Mouse (Mus musculus) heart, adult 8-10 months (tissue): Measurements from ENCODE around the gene Sh3rf1. TPM values are rescaled to one million over a fixed set of nuclear protein-coding genes. Genes with fewer than 3 reads are reported as not detected.
A peak's percentile ranks its signal among the peaks of the same experiment; 100 is the strongest.
"Not testable (repeated sequence)": the region's sequence is repeated elsewhere in the genome, so short reads cannot be mapped to it uniquely, and the experiment has no call there.

Source experiments
- DNase-seq: peaks from one replicate; pipeline ENCODE4 v3.0.0; 2022; ENCODE audit warnings: low spot score
- total RNA-seq, 4 experiments: library from RNA; stranded (reverse); gene quantifications; 2 replicates each; pipeline ENCODE4 v1.2.4; 2022

The Sh3rf1 gene
- total RNA-seq, 4 experiments from 2014 or later, result 4.7 to 6.4 (median 5.5) TPM

DNA sequence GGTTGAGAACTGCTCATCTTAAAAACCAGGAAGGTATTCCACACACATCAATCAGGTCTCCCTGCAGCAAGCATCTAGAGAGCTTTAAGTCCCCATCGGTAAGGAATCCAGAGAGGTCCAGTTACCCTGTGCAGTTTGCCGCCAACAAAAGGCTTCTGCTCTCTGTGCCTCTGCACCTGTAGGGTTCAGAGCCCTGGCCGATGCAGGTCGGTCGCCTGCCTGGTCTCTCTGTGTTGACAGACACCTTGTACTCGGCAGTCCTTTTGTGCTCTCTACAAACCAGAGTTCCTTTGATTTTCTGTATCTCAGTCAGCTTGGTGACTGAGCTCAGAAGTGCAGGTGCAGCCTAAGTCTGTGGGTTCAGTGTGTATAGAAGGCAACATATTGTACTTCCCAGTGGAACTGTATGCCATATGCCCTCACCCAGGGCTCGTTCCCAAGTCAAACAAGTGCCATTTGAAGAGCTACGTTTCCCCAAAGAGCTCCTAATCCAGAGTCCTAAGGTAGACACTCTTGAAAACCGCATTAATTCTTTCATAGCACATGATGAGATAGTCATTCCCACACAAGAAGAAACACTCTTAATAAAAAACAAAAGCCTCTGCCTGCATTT lies 138.7 kb downstream of the Sh3rf1 start:
- DNase-seq, result no peak

DNA sequence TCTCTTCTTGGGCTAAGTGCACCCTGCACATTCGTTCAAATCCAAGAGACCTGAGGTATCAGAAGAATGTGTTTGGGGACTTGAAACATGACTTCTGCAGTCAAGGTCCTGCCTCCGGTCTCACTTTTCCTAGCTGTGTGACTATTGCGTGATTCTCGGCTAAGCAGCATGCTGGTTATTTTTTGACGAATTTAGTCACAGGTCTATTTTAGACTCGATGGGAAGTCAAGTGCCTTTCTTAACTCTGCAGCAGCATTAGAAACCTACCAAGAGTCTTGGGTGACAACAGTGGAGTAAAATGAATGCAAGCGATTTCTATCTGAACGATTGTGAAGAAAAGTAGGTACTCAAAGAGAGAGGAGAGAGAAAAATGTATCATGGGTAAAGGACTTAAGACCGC lies 149.6 kb downstream of the Sh3rf1 start:
- DNase-seq, result no peak

DNA sequence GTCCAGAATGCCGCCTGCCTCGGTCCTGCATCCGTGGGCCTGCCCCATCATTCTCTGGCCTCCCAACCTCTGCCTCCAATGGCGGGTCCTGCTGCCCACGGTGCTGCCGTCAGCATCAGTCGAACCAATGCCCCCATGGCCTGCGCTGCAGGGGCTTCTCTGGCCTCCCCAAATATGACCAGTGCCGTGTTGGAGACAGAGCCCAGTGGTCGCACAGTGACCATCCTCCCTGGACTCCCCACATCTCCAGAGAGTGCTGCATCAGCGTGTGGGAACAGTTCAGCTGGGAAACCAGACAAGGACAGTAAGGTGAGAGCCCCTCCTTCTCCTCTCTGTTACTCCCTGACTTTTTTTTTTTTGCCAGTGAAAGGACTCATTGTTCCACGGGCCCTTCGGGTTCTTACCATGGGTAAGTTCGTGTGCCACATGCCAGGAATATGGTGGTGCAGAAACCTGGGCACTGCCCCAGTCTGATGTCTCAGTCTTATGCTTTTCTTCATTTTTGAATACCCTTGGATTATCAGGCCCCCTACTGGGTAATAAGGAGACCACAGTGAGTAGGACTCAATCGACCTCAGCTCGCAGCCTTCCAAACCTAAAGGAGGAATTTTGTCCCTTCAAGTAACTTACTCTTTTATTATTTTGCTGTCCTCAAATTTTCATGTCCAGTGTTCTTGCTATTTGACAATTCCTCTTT lies 150.5 kb downstream of the Sh3rf1 start:
- DNase-seq, result no peak

DNA sequence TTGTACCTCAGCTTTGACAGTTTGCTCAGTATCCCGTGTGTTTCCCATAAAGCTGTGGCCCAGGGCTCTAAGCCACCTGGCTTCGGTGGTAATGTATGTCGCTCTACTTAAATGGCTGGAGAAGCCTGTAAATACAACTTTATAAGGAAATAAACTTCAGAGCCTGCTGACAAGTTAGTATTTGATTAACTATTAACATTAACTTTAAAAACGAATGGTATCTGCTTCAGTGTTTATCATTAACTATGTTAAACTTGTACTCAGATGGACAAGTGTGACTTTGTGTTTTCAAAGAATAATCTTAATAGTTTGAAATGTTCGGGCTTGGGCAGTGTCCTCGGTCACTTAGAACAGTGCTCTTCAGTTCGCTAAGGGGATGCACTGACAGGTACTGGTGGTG lies 151.5 kb downstream of the Sh3rf1 start:
- DNase-seq, result no peak

DNA sequence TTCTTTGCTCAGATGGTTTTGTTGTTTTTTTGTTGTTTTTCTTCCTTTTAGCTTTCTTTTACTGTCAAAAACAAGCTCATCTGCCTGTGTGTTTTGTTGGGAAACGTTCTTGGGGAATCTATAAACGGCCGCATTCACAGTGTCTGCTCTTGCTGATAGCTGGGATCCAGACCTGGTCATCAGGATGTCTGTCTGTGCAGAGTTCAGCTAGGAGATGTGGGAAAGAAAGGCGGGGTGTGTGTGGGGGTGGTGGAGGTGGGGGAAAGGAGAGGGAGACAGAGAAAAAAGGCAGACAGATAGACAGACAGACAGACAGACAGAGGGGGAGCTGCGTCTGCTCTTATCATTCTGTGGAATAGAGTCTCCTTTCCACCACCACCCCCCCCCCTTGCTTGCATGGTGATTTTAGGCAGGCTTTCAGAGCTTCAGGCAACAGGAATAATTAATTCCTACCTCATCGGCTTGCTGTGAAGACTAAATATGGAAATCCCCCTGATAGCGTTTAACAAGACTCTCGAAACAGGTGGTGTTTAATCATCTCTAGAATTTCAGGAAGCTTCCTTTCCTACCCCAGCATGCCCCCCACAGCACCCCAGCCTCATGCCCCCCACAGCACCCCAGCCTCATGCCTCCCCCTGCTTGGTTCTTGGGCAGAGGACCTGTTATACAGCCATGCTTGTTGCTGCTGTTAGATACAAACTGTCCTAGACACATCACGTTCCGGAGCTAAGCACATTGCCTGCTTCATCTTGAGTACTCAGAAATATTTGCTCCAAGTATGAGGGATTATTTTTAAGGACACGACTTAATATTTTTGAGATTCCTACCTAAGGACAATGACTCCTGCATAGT lies 155.4 kb downstream of the Sh3rf1 start:
- no peak for DNase-seq

DNA sequence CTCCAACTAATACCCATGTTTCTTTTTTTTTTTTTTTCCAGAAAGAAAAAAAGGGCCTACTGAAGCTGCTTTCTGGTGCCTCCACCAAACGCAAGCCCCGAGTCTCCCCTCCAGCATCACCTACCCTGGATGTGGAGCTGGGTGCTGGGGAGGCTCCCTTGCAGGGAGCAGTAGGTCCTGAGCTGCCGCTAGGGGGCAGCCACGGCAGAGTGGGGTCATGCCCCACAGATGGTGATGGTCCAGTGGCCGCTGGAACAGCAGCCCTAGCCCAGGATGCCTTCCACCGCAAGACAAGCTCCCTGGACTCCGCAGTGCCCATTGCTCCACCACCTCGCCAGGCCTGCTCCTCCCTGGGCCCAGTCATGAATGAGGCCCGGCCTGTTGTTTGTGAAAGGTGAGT lies 160.9 kb downstream of the Sh3rf1 start:
- no peak for DNase-seq

DNA sequence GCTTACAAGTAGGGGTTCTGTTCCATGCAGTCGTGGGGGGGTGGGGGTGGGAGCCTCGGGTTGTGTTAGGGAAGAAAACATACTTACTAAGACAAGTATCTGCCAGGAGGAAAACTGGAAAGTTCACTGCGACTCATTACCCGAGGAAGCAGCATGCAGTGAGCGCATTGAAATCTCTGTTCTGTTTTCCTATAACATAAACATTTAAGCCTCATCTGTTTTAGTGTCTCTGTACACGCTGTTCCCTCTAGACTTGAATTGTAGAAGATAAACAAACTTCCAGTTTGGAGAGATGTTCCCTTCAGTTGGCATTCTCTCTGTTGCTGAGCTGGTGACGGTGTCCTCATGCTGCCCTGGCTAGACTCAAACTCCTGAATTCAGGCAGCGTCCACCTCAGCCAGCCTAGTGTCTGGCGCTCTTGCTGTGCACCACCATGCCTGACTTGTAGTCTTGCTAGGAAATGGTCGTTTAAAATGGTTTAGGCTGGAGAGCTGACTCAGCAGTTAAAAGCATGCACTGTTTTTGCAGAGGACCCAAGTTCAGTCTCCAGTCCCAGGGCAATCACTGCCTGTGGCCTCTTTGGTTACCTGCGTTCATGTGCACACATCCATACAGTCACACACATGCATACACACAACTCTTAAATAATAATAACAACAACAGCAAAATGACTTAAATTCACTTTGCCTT lies 162.0 kb downstream of the Sh3rf1 start:
- no peak for DNase-seq

DNA sequence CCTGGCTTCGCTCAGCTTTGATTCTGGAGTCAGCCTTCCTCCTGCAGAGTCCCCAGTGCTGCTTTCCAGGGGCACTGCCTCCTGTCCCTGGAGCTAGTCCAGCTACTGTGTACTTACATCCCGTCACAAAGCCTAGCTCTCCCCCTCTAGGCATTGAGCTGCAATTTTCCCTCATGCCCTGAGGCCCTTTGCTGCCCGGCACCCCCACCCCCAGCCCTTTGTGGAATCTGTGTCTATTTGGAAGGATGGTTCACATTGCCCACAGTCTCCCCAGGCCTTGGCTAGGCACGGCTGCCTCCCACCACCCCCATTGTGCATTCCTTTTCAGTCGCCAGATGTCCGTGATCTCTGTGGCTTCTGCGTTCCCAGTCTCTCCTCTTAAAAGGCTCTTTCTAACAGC lies 163.0 kb downstream of the Sh3rf1 start:
- no peak for DNase-seq

DNA sequence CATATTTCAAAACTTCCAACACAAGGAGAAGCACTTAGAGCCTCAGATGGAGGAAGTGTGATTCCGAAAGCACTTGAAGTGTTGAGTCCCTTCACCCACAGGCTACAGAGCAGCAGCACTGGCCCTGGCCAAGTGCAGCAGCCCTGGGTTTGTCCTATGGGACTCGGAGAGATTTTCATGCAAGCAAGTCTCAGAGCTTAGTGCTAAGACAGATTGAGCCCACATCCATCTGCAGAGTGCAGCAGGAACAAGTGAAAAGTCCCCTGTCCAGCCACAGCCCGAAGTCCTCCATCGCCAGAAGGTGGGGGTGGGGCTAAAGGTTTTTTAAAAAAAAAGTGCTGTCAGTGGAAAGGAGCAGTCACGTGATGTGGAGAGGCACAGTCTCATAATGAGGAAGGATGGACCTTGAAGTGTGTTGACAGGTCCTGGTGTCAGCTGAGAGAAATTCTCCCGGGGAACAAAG lies 163.9 kb downstream of the Sh3rf1 start:
- DNase-seq, result no peak

DNA sequence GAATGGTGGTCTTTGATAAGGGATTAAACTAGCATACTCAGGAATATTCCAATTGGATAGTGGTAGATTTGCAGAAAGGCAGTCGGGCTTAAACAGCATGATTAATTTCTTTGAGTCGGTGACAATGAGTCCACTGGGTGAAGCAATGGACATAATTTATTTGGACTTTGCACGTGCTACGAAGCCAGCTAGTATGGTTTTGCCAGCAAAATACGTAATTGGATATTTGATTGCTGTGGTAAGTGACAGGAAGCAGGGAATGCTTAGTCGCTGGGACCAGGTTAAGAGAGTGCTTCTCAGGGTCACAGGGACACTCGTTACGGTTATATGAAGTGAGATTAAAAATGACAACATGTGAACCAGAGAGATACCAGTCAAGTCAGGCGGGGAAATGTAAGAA lies 164.7 kb downstream of the Sh3rf1 start:
- no peak for DNase-seq

DNA sequence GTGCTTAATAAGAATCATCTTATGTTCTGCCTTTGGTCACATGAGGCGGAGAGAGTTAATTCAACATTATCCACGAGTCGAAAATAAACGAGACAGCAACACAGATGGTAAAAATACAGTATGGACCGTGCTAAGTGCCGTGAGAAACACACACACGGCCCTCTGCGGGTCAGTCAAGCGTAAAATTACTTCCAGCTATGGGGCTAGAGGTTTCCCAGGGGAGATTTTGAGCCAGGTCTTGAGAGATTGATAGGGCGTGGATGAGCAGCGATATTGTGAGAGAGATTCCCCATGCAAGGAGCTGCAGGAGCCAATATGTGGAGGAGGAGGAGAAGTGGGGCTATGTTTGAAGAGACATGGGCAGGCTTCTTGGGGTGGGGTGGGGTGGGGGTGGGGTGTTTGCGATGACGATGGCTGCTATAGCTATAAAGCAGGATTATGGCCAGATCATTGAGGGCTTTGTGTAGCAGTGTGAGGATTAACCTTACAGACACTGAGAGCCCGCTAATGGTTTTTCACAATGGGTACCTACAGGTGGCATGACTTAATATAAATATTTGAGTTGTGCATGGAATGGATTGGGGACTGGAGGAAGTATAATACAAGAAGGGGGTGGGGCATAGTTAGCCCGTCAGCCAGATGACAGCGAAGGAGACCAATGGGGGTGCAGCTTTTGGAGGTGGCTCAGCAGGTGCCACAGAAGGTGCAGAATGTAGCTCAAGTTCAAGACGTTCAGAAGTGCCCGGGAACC lies 166.8 kb downstream of the Sh3rf1 start:
- DNase-seq, result no peak

DNA sequence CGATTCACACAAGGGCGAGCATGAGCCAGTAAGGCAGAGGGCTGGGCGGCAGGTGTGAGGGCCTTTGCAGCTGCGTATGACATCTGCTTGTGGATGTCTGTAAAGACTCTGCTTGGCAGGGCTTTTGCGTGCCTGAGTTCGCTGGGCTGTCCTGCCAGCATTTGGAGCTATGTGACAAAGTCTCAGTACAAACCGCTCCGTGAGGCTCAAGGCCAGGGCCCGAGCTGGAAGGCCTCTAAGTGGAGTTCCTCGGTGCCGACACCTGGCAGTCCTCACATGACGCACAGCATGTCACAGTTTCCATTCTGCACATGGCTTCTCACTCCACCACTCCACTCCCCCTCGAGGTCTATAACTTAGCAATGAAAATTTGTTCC lies 167.4 kb downstream of the Sh3rf1 start:
- peak; percentile 13 for DNase-seq

DNA sequence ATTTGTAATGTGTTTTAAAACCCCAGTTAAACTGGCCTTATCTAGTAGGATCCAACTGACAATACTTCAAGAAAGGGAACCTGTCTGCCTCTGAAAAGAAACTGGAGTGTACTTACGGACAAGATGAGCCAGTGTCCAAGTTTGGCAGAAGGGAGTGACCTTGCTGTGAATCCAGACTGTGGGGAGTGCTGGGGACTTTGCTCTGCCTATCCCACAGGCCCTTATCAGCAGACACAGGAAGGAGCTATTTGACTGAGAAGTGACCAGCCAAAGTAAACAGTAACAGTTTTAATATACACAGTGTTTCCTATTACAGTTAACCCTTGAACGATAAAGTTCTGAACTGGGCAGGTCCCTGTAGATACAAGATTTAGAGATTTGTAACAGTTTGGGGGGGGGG lies 173.5 kb downstream of the Sh3rf1 start:
- DNase-seq, result no peak

DNA sequence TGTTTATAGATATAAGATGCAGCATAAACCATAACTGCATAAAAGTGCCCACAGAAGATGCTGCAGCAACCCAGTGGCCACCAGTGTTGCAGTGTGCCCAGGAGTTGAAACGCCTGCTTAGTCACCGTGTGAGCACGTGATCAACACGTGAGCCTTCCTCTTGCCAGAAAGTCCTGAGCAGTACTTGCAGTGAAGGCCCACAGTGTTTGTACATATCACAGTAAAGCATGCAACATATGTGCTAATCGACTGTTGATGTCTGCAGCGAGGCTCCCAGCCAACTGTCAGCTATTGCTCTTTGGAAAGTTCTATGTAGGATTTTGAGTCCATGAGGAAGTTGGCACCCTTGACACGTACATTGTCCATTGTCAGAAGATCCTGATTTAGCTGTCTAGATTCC lies 174.1 kb downstream of the Sh3rf1 start:
- no peak for DNase-seq

DNA sequence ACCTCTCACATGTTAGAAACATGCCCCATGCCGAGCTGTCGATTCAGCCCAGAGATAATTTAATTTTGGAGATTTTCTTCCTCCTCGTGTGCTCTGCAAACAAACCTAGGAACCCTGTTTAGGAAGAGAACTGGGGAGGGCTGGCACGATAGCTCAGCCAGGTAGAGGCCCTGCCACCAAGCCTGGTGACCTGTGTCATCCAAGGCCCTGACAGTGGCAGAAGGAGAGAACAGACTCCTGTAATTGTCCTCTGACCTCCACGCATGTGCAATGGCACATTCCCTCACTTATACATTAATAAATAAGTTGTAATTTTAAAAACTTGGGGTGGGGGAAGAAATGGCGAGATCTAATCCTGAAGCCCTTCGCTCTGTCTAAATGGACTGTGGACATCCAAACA lies 179.2 kb downstream of the Sh3rf1 start:
- DNase-seq, result no peak

DNA sequence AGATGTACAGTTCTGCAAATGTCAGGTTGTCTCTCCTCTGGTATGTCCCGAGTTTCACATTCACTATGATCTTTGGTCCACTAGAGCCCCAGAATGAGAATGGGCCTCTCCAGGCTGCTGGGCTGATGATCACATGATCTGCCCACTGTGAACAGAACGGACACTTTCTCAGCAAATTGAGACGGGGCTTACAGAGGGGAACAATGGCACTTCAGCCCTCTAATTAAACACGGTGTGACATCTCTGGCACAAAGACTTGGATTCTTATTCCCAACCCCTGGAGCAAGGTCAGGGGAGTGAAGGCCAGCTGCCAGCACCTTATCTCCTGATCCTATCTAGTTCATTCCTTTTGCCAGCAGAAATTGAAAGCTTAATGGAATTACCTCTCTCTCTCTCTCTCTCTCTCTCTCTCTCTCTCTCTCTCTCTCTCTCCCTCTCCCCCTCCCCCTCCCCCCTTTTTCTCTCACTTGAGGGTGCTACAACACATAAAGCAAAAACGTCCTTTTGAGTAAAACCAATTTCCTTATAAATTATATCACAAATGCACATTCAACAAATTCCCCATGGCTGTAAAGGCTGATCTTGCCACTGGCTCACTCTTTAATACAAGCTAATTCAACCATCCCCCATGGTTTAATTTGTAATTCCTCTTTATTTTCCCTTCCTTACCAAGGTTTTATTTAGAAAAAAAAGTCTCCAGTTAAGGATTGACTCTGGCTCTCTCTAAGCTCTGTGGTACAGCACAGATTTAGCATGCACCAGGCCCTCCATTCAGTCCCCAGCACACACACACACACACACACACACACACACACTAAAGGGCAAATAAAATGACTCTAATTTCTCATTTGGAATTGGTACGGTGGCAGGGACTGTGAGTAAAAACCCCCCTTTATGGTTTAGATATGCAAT lies 179.8 kb downstream of the Sh3rf1 start:
- no peak for DNase-seq

DNA sequence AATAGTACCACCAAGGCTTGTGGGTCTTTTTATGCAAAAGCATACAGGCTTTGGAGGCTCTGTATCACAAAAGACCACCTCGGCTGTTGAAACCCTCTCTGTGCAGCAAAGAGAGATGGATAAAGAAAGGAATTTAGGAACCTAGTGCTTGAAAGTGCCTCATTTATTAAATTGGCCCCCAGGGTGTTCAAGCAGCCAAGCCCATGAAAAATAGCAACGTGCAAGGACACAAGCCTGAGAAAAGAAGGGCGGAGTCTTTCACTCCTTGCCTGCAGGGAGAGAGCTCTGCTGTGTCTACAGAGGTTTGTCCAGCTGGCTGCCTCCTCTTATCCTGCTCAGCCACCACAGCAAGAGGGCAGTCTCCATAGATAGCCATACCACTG lies 180.5 kb downstream of the Sh3rf1 start:
- DNase-seq, result no peak

DNA sequence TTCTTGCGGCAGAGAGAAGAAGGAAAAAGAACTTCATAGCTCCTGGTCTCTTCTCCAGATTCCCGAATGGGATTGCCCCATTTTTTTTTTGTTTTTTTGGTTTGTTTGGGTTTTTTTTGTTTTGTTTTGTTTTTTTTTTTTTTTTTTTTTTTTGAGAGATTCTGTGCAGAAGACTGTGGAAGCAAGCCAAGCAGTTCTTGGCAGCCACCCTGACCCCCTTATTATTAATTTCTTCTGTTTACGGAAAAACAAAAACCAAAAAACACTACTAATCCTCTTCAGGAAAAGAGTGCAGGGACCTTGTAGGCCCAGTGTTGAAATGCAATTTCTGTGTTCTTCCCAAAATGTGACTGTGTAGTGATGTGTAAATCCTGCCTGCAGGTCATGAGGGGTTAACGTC lies 185.4 kb downstream of the Sh3rf1 start:
- DNase-seq, result no peak

DNA sequence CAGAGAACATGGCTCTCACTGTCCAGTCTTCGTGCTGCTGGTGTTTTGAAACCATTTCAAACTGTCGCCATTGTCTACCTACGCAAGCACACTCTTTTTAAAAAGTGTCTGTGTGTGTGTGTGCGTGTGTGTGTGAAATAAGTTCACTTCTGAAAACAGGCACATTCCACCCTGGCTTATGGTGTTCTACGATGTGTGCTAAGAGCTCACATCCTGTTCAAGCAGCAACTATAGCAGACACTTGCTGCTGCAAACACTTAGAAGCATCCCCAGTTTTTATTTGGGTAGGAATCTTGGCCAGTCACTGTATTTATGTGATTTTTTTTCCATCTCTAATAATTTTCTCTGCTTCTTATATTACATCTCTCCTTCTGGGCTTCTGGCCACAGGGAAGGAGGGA lies 186.0 kb downstream of the Sh3rf1 start:
- not testable (repeated sequence) for DNase-seq

DNA sequence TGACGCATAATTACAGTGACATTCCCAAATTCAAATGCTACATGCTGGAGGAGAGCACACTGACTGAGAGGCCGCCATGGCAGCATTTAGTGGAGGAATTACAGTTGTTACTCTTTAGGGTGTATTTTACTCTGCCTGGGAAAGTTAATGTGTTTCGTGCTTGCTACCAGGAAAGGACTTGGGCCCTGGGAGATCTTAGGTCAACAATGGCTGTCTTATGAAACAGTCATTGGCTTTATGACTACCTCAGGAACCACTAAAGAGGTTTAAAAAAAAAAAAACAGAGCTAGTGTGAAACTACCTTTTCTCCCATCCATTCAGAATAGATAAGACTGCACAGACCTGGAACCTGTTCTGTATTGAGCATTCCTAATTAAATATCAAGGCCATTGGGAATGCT lies 195.8 kb downstream of the Sh3rf1 start:
- DNase-seq, result no peak
